Mouse (Mus musculus) liver, adult (tissue): ENCODE measurements around the gene Lpcat4.

ENCODE experiments used
- GATA4 ChIP-seq: IDR thresholded peaks from 2 replicates; pipeline ENCODE4 v1.6.1; 2014; ENCODE audit warnings: mild to moderate bottlenecking, low read length; ENCODE audit not compliant: insufficient replicate concordance

Gene Lpcat4

GRCm38 (mm10) chr2:112276870-112277269, 37.6 kb downstream of the Lpcat4 start:
- TF ChIP-seq GATA4 = no peak

GRCm38 (mm10) chr2:112282846-112283245, 43.6 kb downstream of the Lpcat4 start:
- no peak for TF ChIP-seq GATA4

GRCm38 (mm10) chr2:112284363-112285030, 45.2 kb downstream of the Lpcat4 start:
- no peak for TF ChIP-seq GATA4

GRCm38 (mm10) chr2:112285031-112285390, 45.7 kb downstream of the Lpcat4 start:
- no peak for TF ChIP-seq GATA4

GRCm38 (mm10) chr2:112287059-112287458, 47.8 kb downstream of the Lpcat4 start:
- no peak for TF ChIP-seq GATA4

GRCm38 (mm10) chr2:112289507-112289906, 50.2 kb downstream of the Lpcat4 start:
- no peak for TF ChIP-seq GATA4

- no peak for TF ChIP-seq GATA4
Measured at GRCm38 (mm10) chr2:112292823-112293222, 53.6 kb downstream of the Lpcat4 start.

- no peak for TF ChIP-seq GATA4
Measured at GRCm38 (mm10) chr2:112296211-112296610, 56.9 kb downstream of the Lpcat4 start.
